Mouse (Mus musculus): Measurements from ENCODE around the gene Pten. TPM values are rescaled to one million over a fixed set of nuclear protein-coding genes. Genes with fewer than 3 reads are reported as not detected.

The Pten gene
- polyA plus RNA-seq, 1 experiment from 2014 or later: 11.7 TPM

DNA sequence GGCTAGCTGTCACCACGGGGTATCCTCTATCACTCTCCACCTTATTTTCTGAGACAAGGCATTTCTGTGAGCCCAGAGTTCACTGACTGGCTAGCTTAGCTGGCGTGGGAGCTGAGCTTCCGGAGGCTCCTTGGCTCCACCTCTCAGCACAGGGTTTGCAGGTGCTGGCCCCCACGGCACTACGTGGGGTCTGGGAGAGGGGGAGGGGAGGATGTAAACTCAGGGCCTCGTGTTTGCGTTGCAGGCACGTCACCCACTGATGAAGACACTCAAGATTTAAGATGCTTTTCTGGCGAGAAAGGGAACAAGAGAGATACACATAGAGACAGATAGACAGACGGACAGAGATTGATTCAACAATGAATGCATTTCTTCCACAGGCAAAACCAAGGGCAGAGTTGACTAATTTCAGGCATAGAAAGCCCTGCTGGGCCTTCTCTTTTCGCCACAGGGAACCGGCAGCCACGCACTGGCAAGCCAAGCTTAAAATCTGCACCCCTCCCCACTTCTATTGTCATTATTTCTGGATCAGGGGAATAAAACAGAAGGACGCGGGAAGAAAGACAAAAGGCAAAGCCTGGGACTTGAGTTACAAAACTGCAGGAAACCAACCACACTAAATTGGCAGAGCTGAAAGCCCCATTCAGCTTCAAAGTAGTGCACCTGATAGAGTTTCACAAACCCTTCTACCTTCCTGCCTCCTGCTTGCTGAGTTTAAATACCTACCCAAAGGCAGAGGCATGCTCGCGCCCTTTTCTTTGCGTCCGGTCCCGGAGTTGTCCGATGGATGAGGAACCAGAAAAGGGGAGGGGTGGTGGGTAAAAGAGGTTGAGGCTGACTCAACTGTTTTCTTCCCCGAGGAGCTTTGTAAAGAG is 30.6 kb upstream of the Pten start:
- Histone ChIP-seq H3K36me3 (no peaks in the 10 kb centered on the region), H3K9ac (0 out of 2 replicates have a peak overlapping the region, but pooled peaks have one; percentile 9), H3K4me1 (peaks cover 19% of the 10 kb centered on the region), H3K9me3 (no peaks in the 10 kb centered on the region), H3K27ac (no peak overlapping the region), H3K27me3 (replicated peaks) (no peaks in the 10 kb centered on the region), H3K4me2 (replicated peaks) (peak overlapping the region; percentile 57), H3K4me3 (peak overlapping the region; percentile 12; the same call in 1 of the 2 replicates)
- under 1% methylated on average over 22 of the region's 22 CpGs for WGBS
- ATAC-seq (ENCODE audit: low FRiP score, low read depth): peak; percentile 79

GRCm38 (mm10) chr19:32729785-32730184 is 27.5 kb upstream of the Pten start:
- no peaks in the 10 kb centered on the region for H3K9me3 ChIP-seq
- no peak overlapping the region for H3K4me3 ChIP-seq
- H3K9ac ChIP-seq: no peak overlapping the region
- no peak overlapping the region for H3K4me2 ChIP-seq (replicated peaks)
- peaks cover 12% of the 10 kb centered on the region for H3K4me1 ChIP-seq
- ATAC-seq (ENCODE audit: low FRiP score, low read depth): no peak
- H3K36me3 ChIP-seq: no peaks in the 10 kb centered on the region
- H3K27ac ChIP-seq: no peak overlapping the region
- 91% methylated on average over 4 of the region's 4 CpGs for WGBS
- H3K27me3 ChIP-seq (replicated peaks): no peaks in the 10 kb centered on the region

DNA sequence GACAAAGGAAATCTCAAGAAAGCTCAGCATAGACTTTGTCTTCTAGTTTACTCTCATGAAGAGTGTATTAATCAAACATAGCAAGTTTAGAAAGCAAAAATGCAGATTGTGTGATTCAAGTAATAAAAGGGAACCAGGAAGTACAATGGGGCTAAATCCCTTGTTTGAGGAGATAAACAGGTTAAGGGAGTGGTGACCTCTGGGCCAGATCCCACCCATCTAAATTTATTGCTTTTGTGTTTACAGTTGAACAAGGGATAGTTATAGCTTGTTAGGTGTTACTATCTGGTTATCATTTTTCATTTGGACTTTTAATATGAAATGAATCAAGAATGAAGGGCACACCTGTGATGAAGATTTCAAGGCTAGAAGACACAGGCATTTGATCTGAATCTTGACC is 24.4 kb upstream of the Pten start:
- no peak overlapping the region for H3K4me3 ChIP-seq
- H3K4me2 ChIP-seq (replicated peaks): no peak overlapping the region
- no peak overlapping the region for H3K9ac ChIP-seq
- H3K9me3 ChIP-seq: no peaks in the 10 kb centered on the region
- no peaks in the 10 kb centered on the region for H3K4me1 ChIP-seq
- H3K27ac ChIP-seq: no peak overlapping the region
- no peaks in the 10 kb centered on the region for H3K27me3 ChIP-seq (replicated peaks)
- H3K36me3 ChIP-seq: no peaks in the 10 kb centered on the region
- no peak for ATAC-seq (ENCODE audit: low FRiP score, low read depth)

- H3K4me2 ChIP-seq (replicated peaks): no peak overlapping the region
- H3K27ac ChIP-seq: no peak overlapping the region
- H3K9me3 ChIP-seq: no peaks in the 10 kb centered on the region
- no peak overlapping the region for H3K4me3 ChIP-seq
- no peaks in the 10 kb centered on the region for H3K27me3 ChIP-seq (replicated peaks)
- no peaks in the 10 kb centered on the region for H3K36me3 ChIP-seq
- WGBS: 94% methylated on average over 7 of the region's 7 CpGs
- ATAC-seq (ENCODE audit: low FRiP score, low read depth): no peak
- H3K4me1 ChIP-seq: no peaks in the 10 kb centered on the region
- no peak overlapping the region for H3K9ac ChIP-seq
Observed at GRCm38 (mm10) chr19:32737844-32738243, 19.5 kb upstream of the Pten start.

GRCm38 (mm10) chr19:32739686-32740085 is 17.6 kb upstream of the Pten start, which contains the start of gene Atad1:
Gene Atad1 (minus strand): TSS chr19:32739786.
- ATAC-seq (ENCODE audit: low FRiP score, low read depth): no peak
- Histone ChIP-seq H3K27ac (no peak within 1 kb of the TSS), H3K4me1 (no peaks in the 10 kb centered on the region), H3K9me3 (no peaks in the 10 kb centered on the region), H3K4me3 (no peak within 1 kb of the TSS), H3K4me2 (replicated peaks) (no peak within 1 kb of the TSS), H3K27me3 (replicated peaks) (no peaks in the 10 kb centered on the region), H3K9ac (no peak within 1 kb of the TSS), H3K36me3 (no peaks in the 10 kb centered on the region)
- WGBS: 94% methylated on average over 4 of the region's 4 CpGs

DNA sequence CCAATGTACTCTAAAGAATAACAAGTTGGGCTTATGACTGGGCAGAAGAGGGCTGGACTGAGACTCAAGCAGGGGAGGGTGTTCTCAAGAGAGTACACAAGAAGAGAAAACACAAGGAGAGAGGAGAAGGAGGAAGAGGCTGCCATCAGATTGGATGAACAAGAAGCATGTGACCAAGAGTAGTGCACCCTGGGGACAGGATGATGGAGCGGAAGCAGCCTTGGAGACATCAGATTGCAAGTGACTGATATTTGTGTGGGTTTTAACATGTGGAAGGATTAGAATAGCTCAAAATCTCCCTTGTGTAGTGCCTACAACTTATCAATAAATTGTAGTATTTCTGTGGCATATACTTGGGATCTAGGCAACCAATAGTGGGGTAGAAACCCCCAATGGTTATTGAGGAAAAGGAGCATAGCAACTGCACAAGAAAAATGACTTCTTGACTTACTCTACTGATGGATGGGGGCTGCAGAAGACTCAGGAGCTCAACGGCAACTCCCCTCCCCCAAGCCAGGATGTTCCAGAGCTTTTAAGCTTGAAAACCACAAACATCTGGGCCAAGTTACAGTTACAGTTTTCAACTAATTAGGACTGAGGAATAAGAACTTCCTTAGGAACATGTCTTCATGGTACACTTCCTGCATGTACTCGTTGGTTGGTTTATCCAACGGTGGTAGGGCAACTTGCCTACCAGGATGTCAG is 16.5 kb upstream of the Pten start:
- no peak overlapping the region for H3K9ac ChIP-seq

GRCm38 (mm10) chr19:32749425-32749824 is 7.9 kb upstream of the Pten start:
- Histone ChIP-seq H3K9ac (no peak overlapping the region), H3K36me3 (no peaks in the 10 kb centered on the region), H3K4me1 (peaks cover 2% of the 10 kb centered on the region; the same call in 1 of the 2 replicates), H3K27me3 (replicated peaks) (0 out of 2 replicates have a peak, but pooled peaks cover 2% of the 10 kb centered on the region), H3K27ac (no peak overlapping the region), H3K9me3 (no peaks in the 10 kb centered on the region), H3K4me2 (replicated peaks) (no peak overlapping the region), H3K4me3 (no peak overlapping the region)
- ATAC-seq (ENCODE audit: low FRiP score, low read depth): no peak
- WGBS: 15% methylated on average over 6 of the region's 6 CpGs

More for the DNA sequence above, 16.5 kb upstream of the Pten start:
- H3K27ac ChIP-seq: no peak overlapping the region
- no peaks in the 10 kb centered on the region for H3K9me3 ChIP-seq
- 93% methylated on average over 4 of the region's 4 CpGs for WGBS
- no peaks in the 10 kb centered on the region for H3K27me3 ChIP-seq (replicated peaks)
- no peak overlapping the region for H3K4me3 ChIP-seq
- H3K36me3 ChIP-seq: no peaks in the 10 kb centered on the region
- ATAC-seq (ENCODE audit: low FRiP score, low read depth): no peak
- no peaks in the 10 kb centered on the region for H3K4me1 ChIP-seq
- no peak overlapping the region for H3K4me2 ChIP-seq (replicated peaks)

- WGBS: 93% methylated on average over 6 of the region's 6 CpGs
- Histone ChIP-seq H3K4me1 (peaks cover 14% of the 10 kb centered on the region; the same call in 1 of the 2 replicates), H3K36me3 (no peaks in the 10 kb centered on the region), H3K9me3 (no peaks in the 10 kb centered on the region), H3K9ac (no peak overlapping the region), H3K4me2 (replicated peaks) (no peak overlapping the region), H3K4me3 (no peak overlapping the region), H3K27ac (no peak overlapping the region), H3K27me3 (replicated peaks) (0 out of 2 replicates have a peak, but pooled peaks cover 2% of the 10 kb centered on the region)
- no peak for ATAC-seq (ENCODE audit: low FRiP score, low read depth)
Observed at GRCm38 (mm10) chr19:32752357-32752756, 4.9 kb upstream of the Pten start.

DNA sequence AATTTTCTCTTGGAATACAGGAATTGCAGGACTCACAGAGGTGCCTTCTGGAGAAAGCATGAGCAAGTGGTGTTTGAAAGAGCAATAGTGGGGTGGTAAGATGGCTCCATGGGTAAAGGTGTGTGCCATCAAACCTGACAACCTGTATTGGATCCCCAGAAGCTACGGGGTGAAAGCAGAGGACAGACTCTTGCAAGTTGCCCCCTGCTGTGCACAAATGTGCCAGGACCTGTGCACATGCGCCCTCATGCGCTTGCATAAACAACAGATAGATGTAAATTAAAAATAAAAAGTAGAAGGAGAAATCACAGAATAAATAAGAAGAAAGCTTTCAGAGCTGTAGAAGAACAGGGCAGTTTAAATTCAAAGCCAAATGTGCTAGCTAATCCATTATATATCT is 3.9 kb upstream of the Pten start:
- ATAC-seq (ENCODE audit: low FRiP score, low read depth): no peak
- Histone ChIP-seq H3K9ac (no peak overlapping the region), H3K4me2 (replicated peaks) (no peak overlapping the region), H3K27me3 (replicated peaks) (0 out of 2 replicates have a peak, but pooled peaks cover 2% of the 10 kb centered on the region), H3K4me3 (no peak overlapping the region), H3K9me3 (no peaks in the 10 kb centered on the region), H3K27ac (no peak overlapping the region), H3K36me3 (no peaks in the 10 kb centered on the region), H3K4me1 (peaks cover 14% of the 10 kb centered on the region; the same call in 1 of the 2 replicates)
- WGBS: 84% methylated on average over 3 of the region's 3 CpGs

DNA sequence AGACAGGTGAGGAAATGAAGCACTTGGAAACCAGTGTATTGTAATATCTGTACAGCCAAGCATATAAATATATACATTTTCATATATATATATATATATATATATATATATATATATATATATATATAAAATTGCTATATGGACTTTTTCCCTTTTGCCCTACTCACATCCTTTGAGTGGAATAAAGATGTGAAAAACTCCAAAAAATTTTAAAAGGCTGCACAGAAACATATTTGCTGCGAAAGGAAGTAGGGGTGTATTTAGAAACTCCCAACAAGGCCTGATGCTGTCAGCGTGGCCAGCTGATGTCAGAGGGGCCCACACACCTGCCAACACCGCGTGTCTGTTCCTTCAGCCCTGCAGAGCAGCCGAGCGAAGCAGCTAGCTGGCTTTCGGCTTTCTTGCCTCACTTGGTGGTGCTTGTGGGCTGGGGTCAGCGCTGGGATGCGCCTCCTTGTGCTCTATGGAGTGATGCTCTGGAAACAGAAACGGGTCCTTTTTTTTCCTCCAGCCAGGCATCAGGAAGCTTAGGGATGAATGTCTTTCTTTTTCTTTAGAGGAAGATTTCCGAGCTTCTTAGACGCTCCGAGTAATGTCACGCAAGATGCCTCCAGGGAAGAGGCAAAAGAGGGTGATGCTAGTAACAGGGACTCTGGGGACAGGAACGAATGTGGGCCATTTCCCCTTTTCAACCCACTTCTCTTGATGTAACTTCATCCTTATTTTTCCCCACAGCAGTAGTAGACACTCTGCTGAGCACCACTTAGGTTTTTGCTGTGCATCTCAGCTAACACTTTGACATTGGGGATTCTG is 2.9 kb upstream of the Pten start:
- no peak overlapping the region for H3K9ac ChIP-seq
- no peak for ATAC-seq (ENCODE audit: low FRiP score, low read depth)
- H3K4me3 ChIP-seq: no peak overlapping the region
- peaks cover 15% of the 10 kb centered on the region; the same call in 1 of the 2 replicates for H3K4me1 ChIP-seq
- no peaks in the 10 kb centered on the region for H3K9me3 ChIP-seq
- 14% methylated on average over 15 of the region's 15 CpGs for WGBS
- H3K36me3 ChIP-seq: no peaks in the 10 kb centered on the region
- H3K27me3 ChIP-seq (replicated peaks): 0 out of 2 replicates have a peak, but pooled peaks cover 2% of the 10 kb centered on the region
- peak overlapping the region; percentile 89 for H3K4me2 ChIP-seq (replicated peaks)
- no peak overlapping the region for H3K27ac ChIP-seq

- 4% methylated on average over 12 of the region's 12 CpGs for WGBS
- H3K4me2 ChIP-seq (replicated peaks): peak overlapping the region; percentile 89
- H3K36me3 ChIP-seq: no peaks in the 10 kb centered on the region
- H3K4me3 ChIP-seq: peak overlapping the region; percentile 98
- H3K4me1 ChIP-seq: peaks cover 19% of the 10 kb centered on the region; the same call in 1 of the 2 replicates
- peak overlapping the region; percentile 99 for H3K9ac ChIP-seq
- H3K27ac ChIP-seq: peak overlapping the region; percentile 68; the same call in 1 of the 2 replicates
- no peak for ATAC-seq (ENCODE audit: low FRiP score, low read depth)
- H3K27me3 ChIP-seq (replicated peaks): 0 out of 2 replicates have a peak, but pooled peaks cover 2% of the 10 kb centered on the region
- H3K9me3 ChIP-seq: no peaks in the 10 kb centered on the region
Observed at GRCm38 (mm10) chr19:32755104-32755791, 2.0 kb upstream of the Pten start.
